Mouse (Mus musculus): Measurements from ENCODE around the gene Vmn1r36. TPM values are rescaled to one million over a fixed set of nuclear protein-coding genes. Genes with fewer than 3 reads are reported as not detected.
"Not testable (repeated sequence)": the region's sequence is repeated elsewhere in the genome, so short reads cannot be mapped to it uniquely, and the experiment has no call there.

Vmn1r36 gene
- not detected for total RNA-seq (2022)

DNA sequence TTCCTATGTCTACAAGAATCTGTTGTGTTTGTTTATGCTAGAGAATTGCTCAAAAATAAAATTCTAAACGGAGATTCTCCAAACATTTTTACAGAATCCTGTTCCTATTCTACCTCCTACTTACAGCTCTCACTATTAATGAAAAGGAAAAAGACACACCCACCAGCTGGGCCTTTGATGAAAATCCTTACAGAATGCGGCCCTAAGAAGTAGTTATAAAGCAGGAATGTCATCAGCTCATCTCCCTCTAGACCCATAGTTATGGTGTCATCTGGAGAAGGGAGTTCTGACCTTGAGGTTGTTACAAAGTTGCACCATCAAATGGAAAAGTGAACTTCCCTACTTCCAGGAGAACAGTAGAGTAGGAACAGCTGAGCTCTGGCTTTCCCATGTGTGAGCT lies at the start of gene Vmn1r36:
Vmn1r36 (minus strand) TSS at position 101 of the 400 bp plus-strand sequence.
- not testable (repeated sequence) for DNase-seq (ENCODE audit: low spot score in 2 of 2)

DNA sequence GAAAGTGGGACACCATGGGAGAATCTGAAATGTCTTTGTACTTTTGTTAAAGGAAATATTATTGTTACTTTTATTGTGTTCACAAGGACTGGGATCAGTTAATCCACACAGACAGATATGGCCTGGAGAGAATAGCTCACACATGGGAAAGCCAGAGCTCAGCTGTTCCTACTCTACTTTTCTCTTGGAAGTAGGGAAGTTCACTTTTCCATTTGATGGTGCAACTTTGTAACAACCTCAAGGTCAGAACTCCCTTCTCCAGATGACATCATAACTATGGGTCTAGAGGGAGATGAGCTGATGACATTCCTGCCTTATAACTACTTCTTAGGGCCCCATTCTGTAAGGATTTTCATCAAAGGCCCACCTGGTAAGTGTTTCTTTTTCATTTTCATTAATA lies 10.1 kb upstream of the Vmn1r36 start, which contains the start of gene Vmn1r37:
Vmn1r37 (plus strand) TSS at position 301 of the 400 bp plus-strand sequence.
- not testable (repeated sequence) for DNase-seq (ENCODE audit: low spot score in 2 of 2)

DNA sequence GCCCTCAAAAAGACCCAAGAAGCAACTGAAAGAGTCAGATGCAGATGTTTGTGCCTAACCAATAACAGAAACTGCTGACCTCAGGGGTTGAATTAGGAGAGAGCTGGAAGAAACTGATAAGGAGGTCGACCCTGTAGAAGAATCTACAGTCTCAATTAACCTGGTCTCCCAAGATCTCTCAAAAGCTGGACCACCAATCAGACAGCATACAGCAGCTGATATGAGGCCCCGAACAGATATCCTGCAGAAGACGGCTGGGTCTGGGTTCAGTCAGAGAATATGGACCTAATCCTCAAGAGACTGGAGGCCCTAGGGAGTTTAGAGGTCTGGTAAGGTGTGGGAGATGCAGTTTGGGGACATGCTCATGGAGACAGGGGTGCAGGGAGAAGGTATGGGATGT lies 5.1 kb downstream of the Vmn1r36 start:
- no peak for DNase-seq (ENCODE audit: low spot score in 2 of 2)

DNA sequence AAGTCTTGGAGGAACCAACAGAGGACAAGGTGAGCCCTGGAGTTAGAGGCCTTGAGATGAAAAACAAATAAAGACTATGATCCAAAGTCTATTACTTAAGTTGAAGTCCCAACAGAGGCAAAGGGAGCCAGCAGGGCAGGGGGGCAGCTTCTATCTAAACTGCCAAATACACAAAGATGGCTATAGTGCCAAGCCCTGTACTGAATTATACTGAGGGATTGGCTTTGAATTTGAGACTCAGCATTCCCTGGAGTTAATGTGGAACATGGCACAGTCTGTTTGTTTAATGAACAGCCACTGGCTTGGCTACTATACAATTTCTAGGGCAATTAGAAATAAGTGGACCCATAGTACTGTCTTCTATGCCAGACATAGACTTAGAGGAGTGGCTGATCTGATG lies 10.1 kb downstream of the Vmn1r36 start:
- DNase-seq (ENCODE audit: low spot score in 2 of 2): no peak

DNA sequence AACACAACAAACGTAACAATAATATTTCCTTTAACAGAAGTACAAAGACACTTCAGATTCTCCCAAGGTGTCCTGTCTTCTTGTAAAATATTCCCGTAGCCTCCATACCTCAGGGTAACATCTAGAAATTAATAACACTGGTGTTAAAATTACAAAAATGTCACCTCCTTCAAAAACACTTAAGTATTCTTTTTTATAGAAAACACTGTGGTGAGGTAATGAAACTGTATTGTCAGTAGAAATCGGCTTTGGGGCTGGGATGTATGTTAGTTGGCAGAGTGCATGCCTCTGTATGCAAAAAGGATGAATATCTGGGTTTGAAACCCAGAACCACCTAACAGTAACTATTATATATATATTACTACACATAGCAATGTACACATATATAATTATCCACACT lies 33.2 kb downstream of the Vmn1r36 start, which contains the start of gene Vmn1r35:
Vmn1r35 (minus strand) TSS at position 101 of the 400 bp plus-strand sequence.
- no peak for DNase-seq (ENCODE audit: low spot score in 2 of 2)

Other genes with a start within 250 kb of the Vmn1r36 start
- 1 to 10 TPM in 3 of 4 experiments, under 1 TPM in 1; 0.65 to 1.8 (median 1.4) TPM for gene Mad2l1, start 183.8 kb downstream of the Vmn1r36 start, total RNA-seq (2022)
- not detected for gene Vmn1r32, start 159.1 kb downstream of the Vmn1r36 start, total RNA-seq (2022)
- gene Vmn1r33, start 100.9 kb downstream of the Vmn1r36 start, total RNA-seq (2022): not detected
- not detected for gene Vmn1r34, start 75.3 kb downstream of the Vmn1r36 start, total RNA-seq (2022)
- not detected for gene Vmn1r35, start 33.3 kb downstream of the Vmn1r36 start, total RNA-seq (2022)
- not detected for gene Vmn1r37, start 10.2 kb upstream of the Vmn1r36 start, total RNA-seq (2022)
- gene Vmn1r38, start 63.5 kb upstream of the Vmn1r36 start, total RNA-seq (2022): not detected
- gene Vmn1r39, start 91.4 kb upstream of the Vmn1r36 start, total RNA-seq (2022): not detected
- 10 to 100 TPM; 24.1 to 33.9 (median 29.3) TPM for gene Gng12, start 177.2 kb upstream of the Vmn1r36 start, total RNA-seq (2022)

Data from gastrocnemius, adult 8-10 months (tissue).